Mouse (Mus musculus): ENCODE results near the gene Brd1. TPM values are rescaled to one million over a fixed set of nuclear protein-coding genes. Genes with fewer than 3 reads are reported as not detected.
A peak's percentile ranks its signal among the peaks of the same experiment; 100 is the strongest.
"Not testable (repeated sequence)": the region's sequence is repeated elsewhere in the genome, so short reads cannot be mapped to it uniquely, and the experiment has no call there.

The Brd1 gene
- polyA plus RNA-seq, 1 experiment from 2014 or later: 19.9 TPM

DNA sequence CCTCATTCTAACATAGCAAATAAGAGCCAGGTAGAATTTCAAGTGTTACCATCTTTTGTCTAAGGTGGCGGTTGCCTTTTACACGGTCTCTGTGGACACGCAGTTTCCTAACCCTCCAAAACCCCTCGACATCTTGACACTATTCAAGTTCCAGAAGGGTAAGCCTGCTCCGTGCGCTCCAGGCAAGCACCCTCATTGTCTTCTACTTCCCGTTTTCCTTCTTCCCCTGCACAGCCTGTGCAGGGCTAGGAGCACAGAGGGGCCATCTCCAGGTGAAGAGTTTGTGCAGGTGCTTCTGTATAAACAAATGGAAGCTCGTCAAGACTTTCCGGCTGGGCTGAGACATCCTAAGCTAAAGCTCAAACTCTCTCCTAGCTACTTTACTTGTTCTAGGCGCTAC is 16.0 kb upstream of the Brd1 start:
- no peak for ATAC-seq (ENCODE audit: insufficient read depth, low FRiP score, low read depth)
- Histone ChIP-seq H3K4me2 (no peak overlapping the region), H3K9me3 (no peaks in the 10 kb centered on the region), H3K9ac (no peak overlapping the region), H3K4me3 (replicated peaks) (no peak overlapping the region), H3K4me1 (peaks cover 9% of the 10 kb centered on the region), H3K27ac (no peak overlapping the region), H3K36me3 (no peaks in the 10 kb centered on the region), H3K27me3 (replicated peaks) (no peaks in the 10 kb centered on the region)
- WGBS: 76% methylated on average over 10 of the region's 10 CpGs

DNA sequence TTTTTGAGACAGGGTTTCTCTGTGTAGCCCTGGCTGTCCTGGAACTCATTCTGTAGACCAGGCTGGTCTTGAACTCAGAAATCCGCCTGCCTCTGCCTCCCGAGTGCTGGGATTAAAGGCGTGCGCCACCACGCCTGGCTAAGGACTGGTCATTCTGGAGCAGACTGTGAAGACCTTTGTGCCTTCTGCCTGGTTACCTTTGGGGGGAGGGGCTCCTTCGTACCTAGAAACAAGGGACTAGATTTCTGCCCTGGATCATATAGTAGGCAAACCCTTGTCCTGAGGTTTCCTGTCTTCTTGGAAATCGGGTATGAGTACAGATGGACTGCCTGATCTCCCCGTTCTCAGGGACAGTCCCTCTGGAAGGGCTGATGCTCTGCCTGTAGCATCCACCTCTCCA is 15.6 kb upstream of the Brd1 start:
- H3K9me3 ChIP-seq; ATAC-seq (ENCODE audit: insufficient read depth, low FRiP score, low read depth): not testable (repeated sequence)

DNA sequence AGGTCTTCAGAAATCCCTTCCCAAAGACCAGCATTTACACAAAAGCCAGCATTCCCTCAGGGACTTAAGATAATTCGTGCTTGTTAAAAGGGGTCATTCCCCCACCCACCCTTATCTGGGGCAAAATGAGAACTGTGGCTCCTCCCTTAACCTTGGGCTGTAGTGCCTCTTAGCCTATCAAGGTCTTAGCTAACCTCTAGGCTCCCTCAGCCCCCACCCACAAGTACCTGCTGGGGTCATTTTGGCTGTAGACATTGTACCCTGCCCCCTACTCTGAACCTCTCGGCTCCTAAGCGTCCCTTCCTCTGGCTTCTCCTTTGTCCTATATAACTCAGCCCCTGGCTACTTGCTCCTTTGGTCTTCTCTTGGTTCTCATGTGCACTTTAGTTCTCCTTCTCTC is 11.9 kb upstream of the Brd1 start:
- Histone ChIP-seq H3K4me2 (no peak overlapping the region), H3K4me3 (replicated peaks) (no peak overlapping the region), H3K9me3 (no peaks in the 10 kb centered on the region), H3K27ac (no peak overlapping the region), H3K4me1 (peaks cover 6% of the 10 kb centered on the region; the same call in 1 of the 2 replicates), H3K27me3 (replicated peaks) (no peaks in the 10 kb centered on the region), H3K36me3 (no peaks in the 10 kb centered on the region), H3K9ac (no peak overlapping the region)
- WGBS: 47% methylated on average over 3 of the region's 3 CpGs
- ATAC-seq (ENCODE audit: insufficient read depth, low FRiP score, low read depth): no peak

More for the DNA sequence above, 15.6 kb upstream of the Brd1 start:
- H3K4me1 ChIP-seq; H3K27ac ChIP-seq; H3K9ac ChIP-seq; H3K27me3 ChIP-seq (replicated peaks); H3K4me3 ChIP-seq (replicated peaks); H3K36me3 ChIP-seq; H3K4me2 ChIP-seq: not testable (repeated sequence)
- 87% methylated on average over 8 of the region's 8 CpGs for WGBS

DNA sequence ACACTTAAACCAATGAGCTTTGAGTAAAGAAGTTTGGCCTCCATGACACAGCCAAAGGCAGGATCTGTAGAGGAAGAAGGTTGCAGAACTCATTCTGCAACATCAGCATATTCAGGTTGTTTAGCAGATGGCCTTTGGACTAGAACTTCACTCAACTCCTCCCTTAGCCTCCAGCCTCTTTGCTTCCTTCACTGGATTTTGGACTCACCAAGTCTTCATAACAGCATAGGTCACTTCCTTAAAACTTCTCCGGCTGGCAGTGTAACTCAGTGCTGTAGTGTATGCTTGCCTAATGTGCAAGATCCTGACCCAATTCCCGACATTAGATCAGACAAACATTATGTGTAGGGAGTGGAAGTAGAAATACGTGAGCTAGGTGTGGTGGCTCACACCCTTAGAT is 11.3 kb upstream of the Brd1 start:
- Histone ChIP-seq H3K9ac (no peak overlapping the region), H3K36me3 (no peaks in the 10 kb centered on the region), H3K9me3 (no peaks in the 10 kb centered on the region), H3K27me3 (replicated peaks) (no peaks in the 10 kb centered on the region), H3K27ac (no peak overlapping the region), H3K4me1 (peaks cover 3% of the 10 kb centered on the region; the same call in 1 of the 2 replicates), H3K4me3 (replicated peaks) (no peak overlapping the region), H3K4me2 (no peak overlapping the region)
- 0 out of 2 replicates have a peak, but pooled peaks have one; percentile 29 for ATAC-seq (ENCODE audit: insufficient read depth, low FRiP score, low read depth)
- 79% methylated on average over 3 of the region's 3 CpGs for WGBS

DNA sequence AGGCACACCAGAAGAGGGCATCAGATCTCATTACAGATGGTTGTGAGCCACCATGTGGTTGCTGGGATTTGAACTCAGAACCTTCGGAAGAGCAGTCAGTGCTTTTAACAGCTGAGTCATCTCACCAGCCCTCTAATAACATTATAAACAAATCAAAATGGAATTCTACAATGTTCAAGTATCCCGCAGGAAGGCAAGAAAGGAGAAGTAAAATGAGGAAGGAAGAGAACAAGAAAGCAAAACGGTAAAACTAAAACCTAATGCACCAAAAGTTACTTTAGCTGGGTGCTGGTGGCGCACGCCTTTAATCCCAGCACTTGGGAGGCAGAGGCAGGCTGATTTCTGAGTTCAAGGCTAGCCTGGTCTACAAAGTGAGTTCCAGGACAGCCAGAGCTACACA is 9.3 kb upstream of the Brd1 start:
- 78% methylated on average over 5 of the region's 5 CpGs for WGBS
- H3K36me3 ChIP-seq; H3K4me3 ChIP-seq (replicated peaks); H3K9me3 ChIP-seq; H3K27me3 ChIP-seq (replicated peaks); H3K4me1 ChIP-seq; H3K27ac ChIP-seq; ATAC-seq (ENCODE audit: insufficient read depth, low FRiP score, low read depth); H3K9ac ChIP-seq; H3K4me2 ChIP-seq: not testable (repeated sequence)

- Histone ChIP-seq H3K4me3 (replicated peaks) (no peak overlapping the region), H3K27me3 (replicated peaks) (no peaks in the 10 kb centered on the region), H3K4me2 (no peak overlapping the region), H3K9ac (no peak overlapping the region), H3K4me1 (no peaks in the 10 kb centered on the region), H3K27ac (no peak overlapping the region), H3K36me3 (no peaks in the 10 kb centered on the region), H3K9me3 (no peaks in the 10 kb centered on the region)
- ATAC-seq (ENCODE audit: insufficient read depth, low FRiP score, low read depth): no peak
- WGBS: 75% methylated on average over 6 of the region's 6 CpGs
These were observed 7.3 kb upstream of the Brd1 start for GRCm38 (mm10) chr15:88741366-88741765.

- Histone ChIP-seq H3K27ac (no peak overlapping the region), H3K36me3 (no peaks in the 10 kb centered on the region), H3K27me3 (replicated peaks) (no peaks in the 10 kb centered on the region), H3K9me3 (no peaks in the 10 kb centered on the region), H3K9ac (no peak overlapping the region), H3K4me3 (replicated peaks) (no peak overlapping the region), H3K4me2 (no peak overlapping the region), H3K4me1 (no peaks in the 10 kb centered on the region)
- WGBS: 74% methylated on average over 2 of the region's 2 CpGs
- no peak for ATAC-seq (ENCODE audit: insufficient read depth, low FRiP score, low read depth)
These were observed 4.4 kb upstream of the Brd1 start for GRCm38 (mm10) chr15:88738466-88738865.

DNA sequence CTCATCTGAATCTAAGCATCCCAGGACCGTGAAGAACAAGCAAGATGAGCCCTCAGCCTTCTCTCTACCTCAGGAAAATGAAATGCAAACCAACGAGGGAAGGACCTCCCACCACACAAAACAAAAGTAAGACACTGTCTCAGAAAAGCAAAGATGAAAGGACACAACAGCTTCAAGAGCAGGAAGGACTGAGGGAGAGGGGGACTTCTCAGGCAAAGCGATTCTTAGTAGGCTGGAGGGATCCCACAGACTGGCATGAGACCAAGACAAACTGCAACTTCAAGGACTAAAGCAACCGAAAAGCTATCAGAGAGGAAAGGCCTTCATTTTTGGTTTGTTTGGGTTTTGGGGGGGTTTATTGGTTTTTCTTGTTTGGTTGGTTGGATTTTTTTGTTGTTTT is 2.1 kb upstream of the Brd1 start:
- Histone ChIP-seq H3K27me3 (replicated peaks) (no peaks in the 10 kb centered on the region), H3K4me2 (no peak overlapping the region), H3K36me3 (no peaks in the 10 kb centered on the region), H3K4me3 (replicated peaks) (no peak overlapping the region), H3K9ac (no peak overlapping the region), H3K4me1 (peaks cover 14% of the 10 kb centered on the region), H3K9me3 (no peaks in the 10 kb centered on the region), H3K27ac (no peak overlapping the region)
- ATAC-seq (ENCODE audit: insufficient read depth, low FRiP score, low read depth): no peak
- 76% methylated on average over 4 of the region's 4 CpGs for WGBS

- H3K36me3 ChIP-seq: peaks cover 18% of the 10 kb centered on the region
- H3K27ac ChIP-seq: peak overlapping the region; percentile 89
- H3K27me3 ChIP-seq (replicated peaks): no peaks in the 10 kb centered on the region
- peak overlapping the region; percentile 79 for H3K4me3 ChIP-seq (replicated peaks)
- peak; percentile 56; the same call in 1 of the 2 replicates for ATAC-seq (ENCODE audit: insufficient read depth, low FRiP score, low read depth)
- under 1% methylated on average over 72 of the region's 86 CpGs for WGBS
- H3K4me2 ChIP-seq: peak overlapping the region; percentile 71
- H3K9ac ChIP-seq: peak overlapping the region; percentile 98
- no peaks in the 10 kb centered on the region for H3K9me3 ChIP-seq
- peaks cover 15% of the 10 kb centered on the region for H3K4me1 ChIP-seq
These were observed 837 bp downstream of the Brd1 start for GRCm38 (mm10) chr15:88733041-88733751.

- peaks cover 21% of the 10 kb centered on the region for H3K36me3 ChIP-seq
- ATAC-seq (ENCODE audit: insufficient read depth, low FRiP score, low read depth): no peak
- H3K27me3 ChIP-seq (replicated peaks): no peaks in the 10 kb centered on the region
- WGBS: 13% methylated on average over 15 of the region's 15 CpGs
- no peaks in the 10 kb centered on the region for H3K9me3 ChIP-seq
- peak overlapping the region; percentile 71 for H3K4me2 ChIP-seq
- H3K4me3 ChIP-seq (replicated peaks): peak overlapping the region; percentile 79
- H3K4me1 ChIP-seq: peaks cover 15% of the 10 kb centered on the region
- peak overlapping the region; percentile 98; the same call in 1 of the 2 replicates for H3K9ac ChIP-seq
- peak overlapping the region; percentile 89 for H3K27ac ChIP-seq
These were observed 1.5 kb downstream of the Brd1 start for GRCm38 (mm10) chr15:88732405-88733020.

- Histone ChIP-seq H3K9ac (no peak overlapping the region), H3K27ac (peak overlapping the region; percentile 6; the same call in 1 of the 2 replicates), H3K4me1 (peaks cover 15% of the 10 kb centered on the region), H3K9me3 (no peaks in the 10 kb centered on the region), H3K27me3 (replicated peaks) (no peaks in the 10 kb centered on the region), H3K4me2 (no peak overlapping the region), H3K36me3 (peaks cover 31% of the 10 kb centered on the region), H3K4me3 (replicated peaks) (no peak overlapping the region)
- no peak for ATAC-seq (ENCODE audit: insufficient read depth, low FRiP score, low read depth)
- 48% methylated on average over 3 of the region's 3 CpGs for WGBS
These were observed 3.3 kb downstream of the Brd1 start for GRCm38 (mm10) chr15:88730717-88731116.

DNA sequence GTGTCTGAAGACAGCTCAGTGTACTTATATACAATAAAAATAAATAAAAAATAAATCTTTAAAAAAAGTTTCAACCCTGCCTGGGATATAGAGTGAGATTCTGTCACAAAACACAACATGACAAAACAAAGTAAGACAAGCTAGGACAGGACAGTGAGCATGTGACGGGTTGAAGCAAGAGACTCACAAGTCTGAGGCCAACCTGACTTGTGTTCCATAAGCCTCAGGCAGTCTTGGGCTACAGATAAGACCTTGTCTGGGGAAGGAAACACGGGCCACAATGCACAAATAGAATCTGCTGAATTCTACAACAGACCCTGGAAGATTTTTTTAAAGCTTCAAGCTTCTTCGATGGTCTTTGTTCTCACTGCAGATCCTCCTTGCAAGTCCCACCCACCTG is 6.8 kb downstream of the Brd1 start:
- Histone ChIP-seq H3K27me3 (replicated peaks) (no peaks in the 10 kb centered on the region), H3K4me1 (peaks cover 10% of the 10 kb centered on the region), H3K27ac (no peak overlapping the region), H3K4me3 (replicated peaks) (no peak overlapping the region), H3K9me3 (no peaks in the 10 kb centered on the region), H3K36me3 (peaks cover 52% of the 10 kb centered on the region), H3K9ac (no peak overlapping the region), H3K4me2 (no peak overlapping the region)
- 78% methylated on average over 3 of the region's 3 CpGs for WGBS
- ATAC-seq (ENCODE audit: insufficient read depth, low FRiP score, low read depth): no peak
